Mouse (Mus musculus): ENCODE data around the gene Slc46a1. TPM values are rescaled to one million over a fixed set of nuclear protein-coding genes. Genes with fewer than 3 reads are reported as not detected.

The Slc46a1 gene
- polyA plus RNA-seq, 1 experiment = 11.2 TPM

- 96% methylated on average over 1 of the region's 1 CpGs for WGBS
- DNase-seq = no peak
- no peak overlapping the region for H3K4me3 ChIP-seq (ENCODE audit: control insufficient read depth, insufficient read depth, low read length)
- no peaks in the 10 kb centered on the region for H3K36me3 ChIP-seq (ENCODE audit: control insufficient read depth, insufficient read depth, low read length)
- no peaks in the 10 kb centered on the region for H3K27me3 ChIP-seq (ENCODE audit: control insufficient read depth, insufficient read depth, low read length)
- no peak for TF ChIP-seq CTCF (IDR thresholded peaks at IDR 0.05; ENCODE audit: borderline replicate concordance, control insufficient read depth, extremely low read depth, insufficient read depth, low read length, poor library complexity)
- TF ChIP-seq POLR2A (IDR thresholded peaks at IDR 0.05; ENCODE audit: control insufficient read depth, extremely low read depth, insufficient read depth, low read length, poor library complexity) = no peak
- H3K27ac ChIP-seq (ENCODE audit: control insufficient read depth, insufficient read depth, low read length) = no peak overlapping the region
- no peaks in the 10 kb centered on the region for H3K4me1 ChIP-seq (replicated peaks; ENCODE audit: control insufficient read depth, insufficient read depth, low read length)
Observed at GRCm38 (mm10) chr11:78425572-78425971, 39.9 kb upstream of the Slc46a1 start.

GRCm38 (mm10) chr11:78427655-78428054, 37.8 kb upstream of the Slc46a1 start:
- Histone ChIP-seq H3K4me3 (ENCODE audit: control insufficient read depth, insufficient read depth, low read length) (no peak overlapping the region), H3K36me3 (ENCODE audit: control insufficient read depth, insufficient read depth, low read length) (no peaks in the 10 kb centered on the region), H3K27ac (ENCODE audit: control insufficient read depth, insufficient read depth, low read length) (no peak overlapping the region), H3K27me3 (ENCODE audit: control insufficient read depth, insufficient read depth, low read length) (no peaks in the 10 kb centered on the region), H3K4me1 (replicated peaks; ENCODE audit: control insufficient read depth, insufficient read depth, low read length) (no peaks in the 10 kb centered on the region)
- 98% methylated on average over 6 of the region's 6 CpGs for WGBS
- TF ChIP-seq POLR2A (IDR thresholded peaks at IDR 0.05; ENCODE audit: control insufficient read depth, extremely low read depth, insufficient read depth, low read length, poor library complexity) (no peak), CTCF (IDR thresholded peaks at IDR 0.05; ENCODE audit: borderline replicate concordance, control insufficient read depth, extremely low read depth, insufficient read depth, low read length, poor library complexity) (no peak)
- DNase-seq = no peak

GRCm38 (mm10) chr11:78428309-78428708, 37.2 kb upstream of the Slc46a1 start:
- Histone ChIP-seq H3K4me3 (ENCODE audit: control insufficient read depth, insufficient read depth, low read length) (no peak overlapping the region), H3K36me3 (ENCODE audit: control insufficient read depth, insufficient read depth, low read length) (no peaks in the 10 kb centered on the region), H3K27me3 (ENCODE audit: control insufficient read depth, insufficient read depth, low read length) (no peaks in the 10 kb centered on the region), H3K27ac (ENCODE audit: control insufficient read depth, insufficient read depth, low read length) (no peak overlapping the region), H3K4me1 (replicated peaks; ENCODE audit: control insufficient read depth, insufficient read depth, low read length) (no peaks in the 10 kb centered on the region)
- WGBS = 84% methylated on average over 5 of the region's 5 CpGs
- TF ChIP-seq CTCF (IDR thresholded peaks at IDR 0.05; ENCODE audit: borderline replicate concordance, control insufficient read depth, extremely low read depth, insufficient read depth, low read length, poor library complexity) (no peak), POLR2A (IDR thresholded peaks at IDR 0.05; ENCODE audit: control insufficient read depth, extremely low read depth, insufficient read depth, low read length, poor library complexity) (no peak)
- no peak for DNase-seq

- no peaks in the 10 kb centered on the region for H3K4me1 ChIP-seq (replicated peaks; ENCODE audit: control insufficient read depth, insufficient read depth, low read length)
- no peaks in the 10 kb centered on the region for H3K36me3 ChIP-seq (ENCODE audit: control insufficient read depth, insufficient read depth, low read length)
- no peak overlapping the region for H3K4me3 ChIP-seq (ENCODE audit: control insufficient read depth, insufficient read depth, low read length)
- no peak overlapping the region for H3K27ac ChIP-seq (ENCODE audit: control insufficient read depth, insufficient read depth, low read length)
- no peak for DNase-seq
- TF ChIP-seq CTCF (IDR thresholded peaks at IDR 0.05; ENCODE audit: borderline replicate concordance, control insufficient read depth, extremely low read depth, insufficient read depth, low read length, poor library complexity) = no peak
- TF ChIP-seq POLR2A (IDR thresholded peaks at IDR 0.05; ENCODE audit: control insufficient read depth, extremely low read depth, insufficient read depth, low read length, poor library complexity) = no peak
- H3K27me3 ChIP-seq (ENCODE audit: control insufficient read depth, insufficient read depth, low read length) = no peaks in the 10 kb centered on the region
- 72% methylated on average over 11 of the region's 11 CpGs for WGBS
Observed at GRCm38 (mm10) chr11:78430195-78430878, 35.2 kb upstream of the Slc46a1 start.

- TF ChIP-seq CTCF (IDR thresholded peaks at IDR 0.05; ENCODE audit: borderline replicate concordance, control insufficient read depth, extremely low read depth, insufficient read depth, low read length, poor library complexity) (no peak), POLR2A (IDR thresholded peaks at IDR 0.05; ENCODE audit: control insufficient read depth, extremely low read depth, insufficient read depth, low read length, poor library complexity) (no peak)
- Histone ChIP-seq H3K4me3 (ENCODE audit: control insufficient read depth, insufficient read depth, low read length) (no peak overlapping the region), H3K4me1 (replicated peaks; ENCODE audit: control insufficient read depth, insufficient read depth, low read length) (peaks cover 5% of the 10 kb centered on the region; the same call in 1 of the 2 replicates), H3K36me3 (ENCODE audit: control insufficient read depth, insufficient read depth, low read length) (no peaks in the 10 kb centered on the region), H3K27ac (ENCODE audit: control insufficient read depth, insufficient read depth, low read length) (no peak overlapping the region), H3K27me3 (ENCODE audit: control insufficient read depth, insufficient read depth, low read length) (no peaks in the 10 kb centered on the region)
- 88% methylated on average over 10 of the region's 10 CpGs for WGBS
- no peak for DNase-seq
Observed at GRCm38 (mm10) chr11:78431176-78431575, 34.3 kb upstream of the Slc46a1 start.

- peaks cover 5% of the 10 kb centered on the region; the same call in 1 of the 2 replicates for H3K4me1 ChIP-seq (replicated peaks; ENCODE audit: control insufficient read depth, insufficient read depth, low read length)
- H3K27ac ChIP-seq (ENCODE audit: control insufficient read depth, insufficient read depth, low read length) = no peak overlapping the region
- 90% methylated on average over 4 of the region's 4 CpGs for WGBS
- no peak overlapping the region for H3K4me3 ChIP-seq (ENCODE audit: control insufficient read depth, insufficient read depth, low read length)
- no peaks in the 10 kb centered on the region for H3K27me3 ChIP-seq (ENCODE audit: control insufficient read depth, insufficient read depth, low read length)
- H3K36me3 ChIP-seq (ENCODE audit: control insufficient read depth, insufficient read depth, low read length) = no peaks in the 10 kb centered on the region
- DNase-seq = no peak
- TF ChIP-seq POLR2A (IDR thresholded peaks at IDR 0.05; ENCODE audit: control insufficient read depth, extremely low read depth, insufficient read depth, low read length, poor library complexity) (no peak), CTCF (IDR thresholded peaks at IDR 0.05; ENCODE audit: borderline replicate concordance, control insufficient read depth, extremely low read depth, insufficient read depth, low read length, poor library complexity) (no peak)
Observed at GRCm38 (mm10) chr11:78434052-78434451, 31.4 kb upstream of the Slc46a1 start.
